Mouse (Mus musculus) CD4-positive helper T cell, adult 2 months (primary cell): ENCODE measurements at regions not wholly inside any gene's neighbourhood (a gene's known extent, or its start where the extent isn't known, plus 50 kb on each side); places are given as distances from the start of the nearest gene placed in this dataset.
"Not testable (repeated sequence)": the region's sequence is repeated elsewhere in the genome, so short reads cannot be mapped to it uniquely, and the experiment has no call there.

Experiments
- DNase-seq: peaks from one replicate; pipeline ENCODE4 v3.0.0-alpha.2; 2012; ENCODE audit warnings: low read depth, missing footprints, low spot score

DNA sequence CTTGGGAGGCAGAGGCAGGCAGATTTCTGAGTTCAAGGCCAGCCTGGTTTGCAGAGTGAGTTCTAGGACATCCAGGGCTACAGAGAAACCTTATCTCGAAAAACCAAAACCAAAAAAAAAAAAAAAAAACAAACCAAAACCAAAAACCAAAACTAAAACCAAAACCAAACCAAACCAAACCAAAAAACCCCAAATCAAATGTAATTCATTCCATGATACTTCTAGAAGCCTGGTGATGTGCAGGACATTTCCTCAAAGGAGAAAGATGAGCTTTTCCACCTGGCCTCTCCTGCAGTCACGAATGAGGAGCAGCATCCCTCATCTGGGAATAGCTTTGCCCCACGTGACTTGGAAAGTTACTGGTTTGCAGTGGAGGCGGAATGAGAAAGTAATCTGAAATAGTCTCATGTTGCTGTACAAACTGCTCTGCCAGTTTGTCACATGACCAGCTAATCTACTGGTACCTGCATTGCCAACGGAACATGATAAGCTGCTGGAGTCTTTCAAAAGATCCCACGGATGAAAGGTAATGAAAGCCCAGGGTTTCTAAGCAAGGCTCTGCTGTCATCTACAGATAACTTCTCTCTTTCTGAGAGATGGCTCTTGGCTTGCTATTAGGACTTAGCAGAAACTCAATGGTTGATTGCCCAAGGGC, 127.8 kb upstream of the Max start:
- no peak for DNase-seq

DNA sequence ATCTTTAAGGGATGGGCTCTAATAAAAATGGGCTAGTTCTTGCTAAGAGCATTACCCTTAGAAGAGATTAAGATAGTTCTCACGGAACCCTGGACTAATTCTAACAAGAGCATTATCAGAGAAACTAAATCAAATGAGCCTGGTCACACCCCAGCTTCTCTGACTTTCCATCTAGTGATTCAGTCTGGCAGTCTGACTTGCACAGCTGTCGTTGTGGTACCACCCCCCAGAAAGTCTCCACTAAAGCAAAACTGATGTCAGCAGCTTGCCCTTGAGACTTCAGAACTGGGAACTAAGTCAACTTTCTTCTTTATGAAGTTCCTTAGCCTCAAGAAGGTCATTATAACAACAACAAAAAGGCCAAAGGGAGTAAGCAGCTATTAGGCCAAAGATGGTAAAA, 126.5 kb upstream of the Max start:
- no peak for DNase-seq

DNA sequence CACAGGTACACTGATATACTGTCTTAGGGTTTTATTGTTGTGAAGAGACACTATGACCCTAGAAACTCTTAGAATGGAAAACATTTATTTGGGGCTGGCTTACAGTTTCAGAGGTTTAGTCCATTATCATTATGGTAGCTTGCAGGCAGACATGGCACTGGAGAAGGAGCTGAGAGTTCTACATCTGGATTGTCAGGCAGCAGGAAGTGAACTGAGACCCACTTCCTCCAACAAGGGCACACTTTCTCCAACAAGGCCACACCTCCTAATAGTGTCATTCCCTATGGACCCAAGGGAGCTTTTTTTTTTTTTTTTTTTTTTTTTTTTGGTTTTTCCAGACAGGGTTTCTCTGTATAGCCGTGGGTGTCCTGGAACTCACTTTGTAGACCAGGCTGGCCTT, 124.9 kb upstream of the Max start:
- DNase-seq, result not testable (repeated sequence)

DNA sequence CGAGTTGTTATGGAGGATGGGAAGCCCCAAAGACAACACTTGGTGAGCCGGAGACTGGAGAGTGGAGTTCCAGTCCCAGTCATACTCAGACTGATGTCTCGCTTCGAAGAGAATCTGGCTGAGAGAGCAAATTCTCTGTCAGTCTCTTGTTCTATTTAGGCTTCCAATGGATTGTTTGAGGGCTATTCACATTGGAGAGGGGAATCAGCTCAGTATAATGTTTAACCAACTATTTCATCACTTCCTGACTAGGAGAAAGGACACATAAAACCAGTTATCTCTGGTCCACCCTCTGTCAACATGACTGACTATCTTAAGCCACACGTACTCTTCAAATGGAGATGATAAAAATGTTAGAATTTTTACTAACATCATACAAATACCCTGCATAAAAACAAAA, 123.9 kb upstream of the Max start:
- DNase-seq, result no peak

DNA sequence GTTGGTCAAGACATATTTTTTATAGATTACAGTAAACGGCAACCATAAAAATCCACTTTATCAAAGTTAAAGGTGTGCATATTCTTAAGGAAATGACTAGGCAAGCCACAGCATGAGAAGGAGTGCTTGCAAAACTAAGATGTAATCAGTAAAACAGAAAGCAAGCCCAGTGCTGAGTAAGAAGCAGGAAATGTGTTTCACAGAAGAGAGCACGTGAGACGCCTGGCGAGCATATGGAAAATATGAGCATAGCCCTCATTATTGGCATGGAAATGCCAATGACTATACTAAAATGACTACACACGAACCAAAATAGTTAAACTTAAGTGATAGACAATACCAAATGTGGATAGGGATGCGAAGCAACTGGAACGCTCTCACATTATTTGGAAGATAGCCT, 123.2 kb upstream of the Max start:
- DNase-seq, result peak; percentile 88

DNA sequence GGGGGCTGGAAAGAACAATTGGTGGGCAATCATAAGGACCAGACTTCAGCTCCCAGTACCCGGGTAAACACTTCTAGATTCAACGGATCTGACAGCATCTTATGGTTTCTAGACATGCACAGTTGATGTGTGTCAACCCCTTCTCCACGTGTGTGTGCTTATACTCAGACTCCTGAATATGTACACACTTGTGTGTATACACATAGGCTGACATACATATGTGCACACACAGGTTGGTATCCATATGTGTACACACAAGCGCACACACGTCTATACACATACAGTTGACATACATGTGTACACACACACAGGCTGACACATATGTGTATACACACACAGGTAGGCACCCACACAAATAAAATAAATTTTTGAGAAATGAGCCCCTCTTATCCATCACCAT, 122.7 kb upstream of the Max start:
- DNase-seq, result no peak

DNA sequence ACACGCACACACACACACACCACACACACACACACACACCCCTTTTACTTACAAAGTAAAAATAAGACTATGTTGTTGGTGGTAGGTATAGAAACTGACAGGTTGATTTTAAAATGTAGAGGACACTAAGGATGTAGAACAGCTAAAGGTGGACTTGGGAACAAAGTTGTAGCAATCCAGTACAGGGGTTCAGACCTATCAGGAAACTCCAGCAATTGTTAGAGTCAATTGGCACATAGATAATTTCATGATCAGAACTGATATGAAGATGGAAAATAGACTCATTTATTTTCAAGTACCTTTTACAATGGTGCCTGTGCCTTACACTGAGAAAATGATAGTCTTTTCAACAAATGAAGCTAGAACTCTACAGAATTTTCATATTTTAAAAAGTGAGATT, 122.3 kb upstream of the Max start:
- DNase-seq, result no peak

DNA sequence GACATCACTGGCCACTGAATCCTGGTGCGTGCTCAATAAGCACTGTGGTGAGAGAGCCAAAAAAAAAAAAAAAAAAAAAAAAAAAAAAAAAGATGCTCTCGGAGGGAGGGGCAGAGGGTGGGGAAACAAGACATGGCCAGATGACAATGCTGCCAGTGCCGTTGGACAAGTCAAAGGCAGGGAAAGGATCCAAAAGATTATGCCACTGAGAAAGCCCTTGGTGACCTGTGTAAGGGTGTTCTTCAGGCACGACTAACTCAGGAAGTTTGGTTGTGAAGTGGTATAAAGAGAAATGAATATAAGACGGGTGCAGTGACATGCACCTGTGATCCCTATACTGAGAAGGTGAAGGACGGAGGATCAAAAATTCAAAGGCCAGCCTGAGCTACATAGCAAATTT, 121.8 kb upstream of the Max start:
- no peak for DNase-seq

DNA sequence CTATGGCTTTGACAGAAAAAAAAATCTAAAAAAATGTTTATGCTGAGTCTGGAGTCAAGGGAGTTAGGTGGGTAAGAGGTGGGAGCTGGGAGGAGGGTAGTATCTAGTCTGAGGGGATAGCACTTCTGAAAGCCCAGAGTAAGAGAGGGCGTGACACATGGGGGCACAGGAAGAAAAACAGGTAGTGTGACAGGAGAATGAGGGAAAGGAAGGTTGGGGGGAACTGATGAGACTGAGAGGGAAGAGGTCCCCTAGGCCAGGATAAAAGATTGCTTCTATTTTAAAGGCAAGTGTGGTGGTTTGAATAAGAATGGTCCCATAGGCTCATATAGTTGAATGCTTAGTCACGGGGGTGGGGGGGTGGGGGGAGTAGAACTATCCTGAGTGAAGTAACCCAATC, 119.8 kb upstream of the Max start:
- DNase-seq, result no peak

DNA sequence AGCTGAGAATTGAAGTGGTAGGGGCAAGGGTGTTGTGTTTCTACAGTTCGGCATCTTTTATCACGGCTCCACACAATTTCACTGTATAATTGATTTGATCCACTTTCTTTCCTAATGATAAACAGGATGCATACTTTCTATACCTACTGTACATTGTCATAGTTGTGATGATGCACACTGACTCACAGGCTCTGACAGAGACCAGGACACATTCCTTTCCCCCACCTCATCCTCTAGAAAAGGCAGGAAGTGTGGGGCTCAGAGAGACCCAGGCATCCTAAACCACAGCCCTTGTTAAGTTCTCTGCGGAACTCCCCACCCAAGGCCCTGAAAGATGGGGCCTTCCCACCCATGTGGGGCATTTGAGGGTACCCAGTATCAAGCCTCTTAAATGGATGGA, 117.5 kb upstream of the Max start:
- no peak for DNase-seq

DNA sequence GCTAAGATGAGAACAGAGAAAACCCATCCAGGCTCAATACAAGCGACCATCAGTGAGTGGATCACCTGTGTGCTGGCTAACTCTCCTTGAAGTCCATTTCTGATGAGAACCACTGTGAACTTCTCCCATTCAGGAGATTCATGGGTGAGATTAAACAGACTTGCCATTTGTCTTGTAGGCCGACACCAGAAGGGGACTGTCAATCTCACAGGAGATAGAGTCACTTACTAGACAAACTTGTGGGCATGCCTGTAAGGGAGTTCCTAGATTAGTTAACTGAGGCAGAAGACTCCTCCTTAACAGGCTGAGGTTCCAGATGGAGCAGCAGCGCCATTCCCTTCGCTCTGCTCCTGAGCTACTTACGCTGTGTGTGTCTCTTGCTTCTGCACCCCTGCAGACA, 114.7 kb upstream of the Max start:
- DNase-seq, result no peak

DNA sequence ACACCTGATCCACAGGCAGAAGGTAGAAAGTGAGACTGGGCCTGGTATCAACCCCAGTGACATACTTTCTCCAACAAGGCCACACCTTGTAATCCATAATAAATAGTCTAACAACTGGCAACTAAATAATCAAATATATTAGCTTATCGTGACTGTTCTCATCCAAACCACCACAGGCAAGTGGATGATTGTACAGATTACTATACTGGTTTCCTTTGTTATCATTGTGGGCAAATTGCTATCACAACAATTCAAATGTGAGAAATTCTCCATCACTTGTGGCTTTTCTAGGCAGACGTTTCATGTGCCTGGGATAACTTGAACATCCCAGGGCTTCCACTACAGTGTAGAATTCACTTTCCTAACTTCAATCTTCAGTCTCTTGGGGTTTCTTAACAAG, 112.6 kb upstream of the Max start:
- DNase-seq, result no peak

DNA sequence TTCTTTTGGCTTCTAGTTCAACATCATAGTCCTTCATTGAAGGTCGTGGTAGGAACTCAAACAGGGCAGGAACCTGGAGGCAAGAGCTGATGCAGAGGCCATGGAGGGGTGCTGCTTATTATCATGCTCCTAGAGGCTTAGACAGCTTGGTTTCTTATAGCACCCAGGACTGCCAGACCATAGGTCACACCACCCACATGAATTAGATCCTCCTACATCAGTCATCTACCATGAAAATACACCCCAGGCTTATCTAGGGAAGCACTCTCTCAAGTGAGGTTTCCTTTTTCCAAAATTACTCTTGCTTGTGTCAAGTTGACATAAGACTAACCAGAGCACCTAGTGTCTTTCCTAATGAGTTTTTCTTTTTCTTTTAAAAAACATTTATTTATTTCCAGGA, 109.7 kb upstream of the Max start:
- no peak for DNase-seq

DNA sequence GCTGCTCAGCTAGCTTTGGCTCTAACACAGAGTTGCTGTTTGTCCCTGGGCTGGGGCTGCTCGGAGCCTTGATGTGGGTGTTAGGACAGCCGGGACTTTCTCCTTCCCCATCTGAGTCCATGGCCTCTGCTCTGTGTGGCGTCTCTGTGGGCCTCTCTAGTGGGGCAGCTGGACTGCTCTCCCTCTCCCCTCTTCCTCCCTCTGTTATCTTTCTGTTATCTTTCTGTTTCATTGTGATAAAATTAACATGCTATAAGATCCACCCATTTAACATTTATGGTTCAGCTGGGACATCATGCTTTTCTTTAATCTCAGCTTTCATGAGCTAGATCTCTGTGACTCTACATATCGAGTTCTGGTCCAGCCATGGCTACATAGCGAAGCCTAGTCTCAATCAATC, 105.9 kb upstream of the Max start:
- no peak for DNase-seq

DNA sequence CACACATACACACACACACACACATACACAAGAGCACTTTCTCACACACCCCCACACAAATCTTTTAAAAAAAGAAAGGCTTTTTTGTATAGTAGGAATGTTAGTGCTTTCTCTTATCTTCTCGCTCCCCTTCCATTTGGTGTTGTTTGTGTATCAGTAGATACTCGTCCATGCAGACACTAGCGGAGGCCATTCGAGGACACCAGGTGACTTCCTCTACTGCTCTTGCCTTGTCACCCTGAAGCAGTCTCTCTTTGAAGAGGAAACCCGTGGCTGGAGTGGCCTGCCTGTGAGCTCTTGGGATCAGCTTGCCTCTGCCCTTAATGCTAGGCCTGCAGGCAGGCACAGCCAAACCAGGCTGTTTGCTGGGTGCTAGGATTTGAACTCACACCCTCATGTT, 105.1 kb upstream of the Max start:
- no peak for DNase-seq

DNA sequence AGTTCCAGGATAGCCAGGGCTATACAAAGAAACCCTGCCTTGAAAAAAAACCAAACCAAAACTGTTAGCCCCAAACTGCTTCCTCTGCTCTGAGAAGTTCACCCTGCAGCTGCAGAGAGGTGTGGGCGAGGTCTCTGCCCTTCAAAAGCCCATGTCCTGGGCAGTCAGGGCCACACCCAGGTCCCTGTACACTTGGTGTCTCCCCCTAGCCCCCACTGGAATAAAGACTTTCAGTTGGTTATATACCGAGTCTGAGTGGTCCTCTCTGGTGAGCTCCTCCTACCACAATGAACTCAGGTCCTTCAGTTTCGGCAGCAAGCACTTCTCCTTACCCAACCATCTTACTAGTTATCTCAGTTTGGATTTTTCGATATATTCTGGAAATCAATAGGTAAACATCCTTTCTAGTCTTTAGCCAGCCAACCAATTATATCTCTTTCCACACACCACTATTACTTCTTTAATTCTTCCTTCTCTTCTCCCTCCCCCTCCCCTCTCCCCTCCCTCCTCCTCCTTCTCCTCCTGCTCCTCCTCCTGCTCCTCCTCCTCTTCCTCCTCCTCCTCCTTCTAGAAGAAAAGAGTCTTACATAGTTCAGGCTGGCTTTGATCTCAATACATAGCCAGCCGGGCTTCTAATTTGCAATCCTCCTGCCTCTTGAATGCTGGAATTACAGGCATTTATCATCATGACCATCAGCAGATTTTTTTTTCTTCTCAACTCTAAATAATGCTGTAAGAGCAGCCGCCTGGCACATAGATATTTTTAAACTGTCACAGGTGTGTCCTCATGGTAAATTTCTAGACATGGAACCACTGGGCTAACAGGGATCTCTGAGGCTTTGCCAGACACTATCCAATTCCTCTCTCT, 103.9 kb upstream of the Max start:
- DNase-seq, result no peak

DNA sequence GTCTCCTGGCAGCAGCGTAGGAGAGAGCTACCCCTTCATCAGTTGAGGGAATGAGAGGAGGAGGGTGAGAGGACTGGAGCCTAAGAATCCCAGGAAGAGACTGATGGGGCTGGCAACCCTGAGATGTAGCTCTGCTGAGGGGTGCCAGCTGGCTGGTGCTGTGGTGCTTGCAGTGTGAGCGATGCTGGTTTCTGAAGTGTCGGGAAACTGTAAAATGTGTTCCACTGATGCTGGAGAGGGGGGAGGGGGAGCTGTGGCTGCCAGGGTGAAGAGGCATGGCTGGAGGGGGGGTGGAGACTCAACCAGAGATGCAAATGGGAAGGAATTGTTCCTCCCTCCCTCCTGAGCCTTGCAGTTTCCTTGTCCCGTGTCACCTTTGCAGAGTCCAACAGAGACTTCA, 102.0 kb upstream of the Max start:
- no peak for DNase-seq

DNA sequence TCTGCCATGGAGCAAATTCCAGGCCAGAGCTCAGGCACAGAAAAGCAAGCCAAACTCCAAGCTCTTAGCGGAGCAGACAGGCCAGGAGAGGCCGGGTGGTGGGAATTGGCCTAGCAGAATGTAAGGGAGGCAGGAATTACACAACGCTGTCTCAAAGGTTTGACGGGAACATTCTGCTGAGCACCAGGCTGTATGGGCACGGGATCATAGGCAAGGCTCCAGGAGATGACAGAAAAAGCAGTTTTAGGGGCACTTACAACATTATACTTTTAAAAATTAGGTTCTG, 99.5 kb upstream of the Max start:
- no peak for DNase-seq

DNA sequence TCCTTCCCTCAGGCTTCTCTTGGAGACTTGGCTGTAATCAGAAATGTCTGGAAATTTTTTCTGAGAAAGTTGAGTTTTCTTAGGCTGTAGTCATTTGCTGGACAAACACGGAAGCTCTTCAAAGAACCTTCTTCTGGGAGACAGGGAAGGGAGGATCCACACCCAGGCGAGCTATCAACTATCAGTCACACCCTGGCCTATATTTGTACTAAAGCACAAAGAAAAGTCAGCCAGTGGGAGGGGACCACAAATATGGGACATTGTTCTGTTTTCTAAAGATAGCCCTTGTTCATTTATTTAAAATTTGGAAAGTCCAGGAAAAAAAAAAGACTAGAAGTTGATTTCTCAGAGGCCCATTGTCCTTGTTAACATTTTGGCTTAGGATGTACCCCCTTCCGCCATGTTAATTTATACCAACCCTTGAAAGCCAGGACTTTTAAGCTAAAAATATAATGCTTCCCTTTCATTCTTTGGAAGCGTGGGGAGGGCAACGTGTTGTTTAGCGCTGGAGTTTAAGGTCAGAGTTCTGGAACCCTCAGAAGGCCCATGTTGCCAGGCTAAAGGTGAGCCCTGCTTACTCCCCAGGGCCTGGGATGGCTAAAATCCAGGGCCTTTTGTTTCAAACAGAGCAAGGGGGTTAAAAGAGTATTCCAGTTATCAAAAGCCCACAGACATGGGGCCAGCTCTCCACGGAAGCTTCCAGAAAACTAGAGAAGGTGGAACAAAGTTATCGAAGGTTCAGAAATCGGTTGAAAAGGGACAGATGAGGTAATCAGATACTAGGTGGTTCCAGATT, 99.0 kb upstream of the Max start:
- DNase-seq, result no peak

DNA sequence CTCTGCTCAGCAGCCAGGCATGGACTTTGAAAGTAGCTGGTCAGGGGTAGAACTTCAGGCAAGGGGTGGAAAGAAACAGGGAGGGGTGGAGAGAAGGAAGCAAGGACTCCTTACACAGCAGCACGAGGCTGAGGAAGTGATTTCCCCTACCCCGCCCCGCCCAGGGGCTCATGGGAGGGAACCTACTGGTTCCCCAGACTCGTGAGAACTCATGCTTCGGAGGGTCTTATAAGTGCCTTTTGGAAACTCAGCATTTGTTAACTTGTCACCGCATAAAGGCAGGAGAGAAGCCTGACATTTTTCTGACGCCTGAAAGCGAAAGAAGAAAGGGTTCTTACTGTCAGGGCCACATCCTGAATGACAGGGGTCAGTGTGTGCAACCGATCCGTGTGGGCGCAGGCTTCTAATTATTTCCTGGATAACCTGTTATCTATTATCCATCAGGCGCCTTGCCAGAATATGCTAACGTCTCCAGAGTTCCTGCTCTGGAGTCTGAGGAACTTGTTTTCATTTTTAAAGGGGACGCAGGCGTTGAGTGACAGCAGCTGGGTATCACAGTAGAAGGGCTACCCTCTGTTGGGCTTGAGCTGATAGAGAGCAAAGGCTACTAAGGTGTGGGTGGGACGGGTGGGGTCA, 98.2 kb upstream of the Max start:
- DNase-seq, result peak; percentile 60

DNA sequence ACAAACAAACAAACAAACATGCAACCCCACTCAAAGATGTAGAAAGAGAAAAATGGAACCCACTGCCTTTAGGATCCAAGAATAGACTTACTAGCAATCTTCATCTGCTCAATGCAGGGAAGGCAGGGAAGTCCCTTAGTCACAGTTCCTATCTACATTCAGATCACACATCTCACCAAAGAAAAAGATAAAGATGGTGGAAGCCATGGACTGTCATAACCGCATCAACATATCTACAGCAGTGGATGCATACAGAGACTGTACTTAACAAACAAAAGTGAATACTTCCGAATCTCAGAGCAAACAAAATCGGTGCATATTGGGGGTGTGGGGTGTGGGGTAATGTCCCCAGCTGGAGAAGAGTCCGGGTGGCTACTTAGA, 97.7 kb upstream of the Max start:
- DNase-seq, result peak; percentile 25

DNA sequence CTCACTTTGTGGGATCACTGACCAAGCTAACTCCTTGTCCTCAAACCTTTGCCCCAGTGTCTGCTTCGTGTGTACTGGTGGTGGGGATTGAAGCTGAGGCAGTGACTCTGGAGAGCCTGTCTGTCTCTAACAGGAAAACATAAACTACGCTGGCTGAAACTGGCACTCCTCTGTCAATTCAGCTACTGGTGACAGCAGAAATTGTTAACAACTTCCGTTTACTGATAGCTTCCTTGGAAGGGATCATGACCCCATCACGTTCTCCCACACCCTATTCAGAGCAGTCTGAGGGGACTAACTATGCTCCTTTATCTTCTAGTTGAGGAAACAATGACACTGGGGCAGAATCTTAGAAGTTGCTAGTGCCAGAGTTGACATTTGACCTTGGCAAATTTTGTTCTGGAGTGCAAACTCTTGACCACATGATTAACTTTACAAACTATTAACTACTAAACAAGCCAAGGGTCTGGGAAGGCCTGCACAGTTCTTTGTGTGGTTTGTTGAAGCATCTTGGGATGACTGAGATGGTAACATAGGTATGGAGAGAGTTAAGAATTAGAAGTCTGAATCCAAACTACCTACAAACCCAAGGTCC, 96.7 kb upstream of the Max start:
- no peak for DNase-seq
